ENCODE assay signal across 25 mouse cellular contexts in genomic region chr4:59699014-59699792, GRCm38 (mm10).
"Had no signal": no experiment of that assay in that cellular context is flagged by ENCODE, and none has a peak within 500 bp of the region (broad histone marks: within the 10 kb centered on the region; RNA-seq: fewer than 3 reads in every experiment).

No protein-coding gene starts in this region.

- ATAC-seq: hindbrain, postnatal 0 days; intestine, embryonic 16.5 days had no signal

- H3K36me3 ChIP-seq: heart, embryonic 13.5 days; heart, embryonic 15.5 days; kidney, embryonic 15.5 days; limb, embryonic 12.5 days; liver, embryonic 13.5 days; liver, embryonic 15.5 days had no signal

- H3K4me3 ChIP-seq: heart, embryonic 13.5 days; heart, embryonic 15.5 days; kidney, embryonic 15.5 days; limb, embryonic 12.5 days; liver, embryonic 13.5 days; liver, embryonic 15.5 days had no signal

- H3K27me3 ChIP-seq: heart, embryonic 13.5 days; heart, embryonic 15.5 days; kidney, embryonic 15.5 days; limb, embryonic 12.5 days; liver, embryonic 13.5 days; liver, embryonic 15.5 days had no signal

- H3K4me2 ChIP-seq: heart, embryonic 11.5 days; heart, embryonic 13.5 days; heart, embryonic 15.5 days; kidney, embryonic 15.5 days; limb, embryonic 12.5 days; liver, embryonic 11.5 days; liver, embryonic 13.5 days; liver, embryonic 15.5 days had no signal

- H3K27ac ChIP-seq: heart, embryonic 13.5 days; heart, embryonic 15.5 days; hindbrain, postnatal 0 days; kidney, postnatal 0 days; limb, embryonic 12.5 days; liver, embryonic 13.5 days; liver, embryonic 15.5 days had no signal

- H3K4me1 ChIP-seq: liver, embryonic 15.5 days had no signal

- DNase-seq: gastrocnemius, postnatal 14 days; gastrocnemius, postnatal 36 days; heart, adult 18-20 months; heart, postnatal 14 days; heart, postnatal 36 days; kidney, adult 11 months; kidney, adult 2 months; kidney, adult 9 months; kidney, postnatal 14 days; kidney, postnatal 36 days; layer of hippocampus, adult 9-11 months; layer of hippocampus, postnatal 36 days; left cerebral cortex, postnatal 4 days; liver; liver, embryonic 13.5 days had no signal

- H3K9ac ChIP-seq: heart, embryonic 13.5 days; heart, embryonic 15.5 days; kidney, embryonic 15.5 days; limb, embryonic 12.5 days; liver, embryonic 13.5 days; liver, embryonic 15.5 days had no signal

- H3K9me3 ChIP-seq: heart, embryonic 13.5 days; heart, embryonic 15.5 days; kidney, embryonic 15.5 days; limb, embryonic 12.5 days; liver, embryonic 13.5 days; liver, embryonic 15.5 days had no signal
